Mouse (Mus musculus) intestine, embryonic 15.5 days (tissue): Measurements from ENCODE around the gene Cldn34a. TPM values are rescaled to one million over a fixed set of nuclear protein-coding genes. Genes with fewer than 3 reads are reported as not detected.
"Not testable (repeated sequence)": the region's sequence is repeated elsewhere in the genome, so short reads cannot be mapped to it uniquely, and the experiment has no call there.

Source experiments
- ATAC-seq: fragments of 200-750 bp; cut with Nextera tagmentation; 2 replicates; pipeline ENCODE4 v1.8.0; 2017; ENCODE audit warnings: moderate TSS enrichment, moderate library complexity
- H3K27ac ChIP-seq: fragments of 300-500 bp; sonication (generic); 2 replicates; pipeline ENCODE4 v1.5.1; 2015; ENCODE audit warnings: mild to moderate bottlenecking, inconsistent platforms
- H3K27me3 ChIP-seq: fragments of 300-500 bp; sonication (generic); replicated peaks from 2 replicates; pipeline ENCODE4 v1.6.1; 2015; ENCODE audit warnings: inconsistent platforms
- H3K36me3 ChIP-seq: fragments of 300-500 bp; sonication (generic); 2 replicates; pipeline ENCODE4 v1.6.1; 2015; ENCODE audit warnings: inconsistent platforms
- H3K4me1 ChIP-seq: fragments of 300-500 bp; sonication (generic); replicated peaks from 2 replicates; pipeline ENCODE4 v1.6.1; 2015; ENCODE audit warnings: inconsistent platforms
- H3K4me2 ChIP-seq: fragments of 300-500 bp; sonication (generic); replicated peaks from 2 replicates; pipeline ENCODE4 v1.6.1; 2015; ENCODE audit warnings: mild to moderate bottlenecking, inconsistent platforms
- H3K4me3 ChIP-seq: fragments of 300-500 bp; sonication (generic); replicated peaks from 2 replicates; pipeline ENCODE4 v1.5.1; 2015; ENCODE audit warnings: inconsistent platforms
- H3K9ac ChIP-seq: fragments of 300-500 bp; sonication (generic); 2 replicates; pipeline ENCODE4 v1.6.1; 2015; ENCODE audit warnings: inconsistent platforms
- H3K9me3 ChIP-seq: fragments of 300-500 bp; sonication (generic); 2 replicates; pipeline ENCODE4 v1.6.1; 2016; ENCODE audit warnings: inconsistent platforms
- WGBS: fragments of 180-500 bp; shearing (Covaris S2); methylation state at CpG from one replicate; pipeline ENCODE4 v1.1.7; 2015; 5-methylcytosine and 5-hydroxymethylcytosine counted together
- polyA plus RNA-seq: library from polyadenylated mRNA; unstranded; fragments of >200 nt; fragmentation: Nextera tagmentation; extraction: Ambion mirVana; gene quantifications from 2 replicates; pipeline ENCODE4 v1.2.1, GENCODE M21; 2015

Gene Cldn34a
- polyA plus RNA-seq: not detected in 2 replicates

GRCm38 (mm10) chrX:152563034-152563433 lies at the start of gene Cldn34a:
Cldn34a (plus strand) TSS chrX:152563334.
- no peak within 1 kb of the TSS for H3K27ac ChIP-seq
- H3K36me3 ChIP-seq: no peaks in the 10 kb centered on the region
- no peak for ATAC-seq
- no peak within 1 kb of the TSS for H3K4me2 ChIP-seq
- H3K9me3 ChIP-seq: no peaks in the 10 kb centered on the region
- 79% methylated on average over 2 of the region's 2 CpGs for WGBS
- H3K4me3 ChIP-seq: no peak within 1 kb of the TSS
- H3K4me1 ChIP-seq: no peaks in the 10 kb centered on the region
- H3K9ac ChIP-seq: no peak within 1 kb of the TSS
- 0 out of 2 replicates have a peak, but pooled peaks cover 2% of the 10 kb centered on the region for H3K27me3 ChIP-seq

GRCm38 (mm10) chrX:152518611-152519010 lies 44.5 kb upstream of the Cldn34a start:
- not testable (repeated sequence) for H3K9me3 ChIP-seq, H3K4me1 ChIP-seq, ATAC-seq, H3K4me2 ChIP-seq, H3K36me3 ChIP-seq, H3K9ac ChIP-seq, H3K27ac ChIP-seq, H3K27me3 ChIP-seq, H3K4me3 ChIP-seq
- WGBS: 83% methylated on average over 2 of the region's 2 CpGs

GRCm38 (mm10) chrX:152545736-152546135 lies 17.4 kb upstream of the Cldn34a start:
- H3K27ac ChIP-seq: no peak overlapping the region
- H3K4me2 ChIP-seq: no peak overlapping the region
- 69% methylated on average over 1 of the region's 1 CpGs for WGBS
- no peak overlapping the region for H3K9ac ChIP-seq
- H3K9me3 ChIP-seq: no peaks in the 10 kb centered on the region
- H3K27me3 ChIP-seq: no peaks in the 10 kb centered on the region
- H3K4me3 ChIP-seq: no peak overlapping the region
- no peaks in the 10 kb centered on the region for H3K36me3 ChIP-seq
- no peaks in the 10 kb centered on the region for H3K4me1 ChIP-seq
- 0 out of 2 replicates have a peak, but pooled peaks have one; percentile 17 for ATAC-seq

GRCm38 (mm10) chrX:152548180-152548579 lies 15.0 kb upstream of the Cldn34a start:
- Histone ChIP-seq H3K27me3 (no peaks in the 10 kb centered on the region), H3K4me2 (no peak overlapping the region)

GRCm38 (mm10) chrX:152557446-152557845 lies 5.7 kb upstream of the Cldn34a start:
- H3K27me3 ChIP-seq: no peaks in the 10 kb centered on the region
- no peak for ATAC-seq
- H3K9me3 ChIP-seq: no peaks in the 10 kb centered on the region
- H3K4me3 ChIP-seq: no peak overlapping the region
- no peak overlapping the region for H3K9ac ChIP-seq
- H3K27ac ChIP-seq: no peak overlapping the region
- 66% methylated on average over 6 of the region's 6 CpGs for WGBS
- H3K4me1 ChIP-seq: no peaks in the 10 kb centered on the region
- H3K4me2 ChIP-seq: no peak overlapping the region
- H3K36me3 ChIP-seq: no peaks in the 10 kb centered on the region

More at GRCm38 (mm10) chrX:152548180-152548579, 15.0 kb upstream of the Cldn34a start:
- H3K36me3 ChIP-seq: no peaks in the 10 kb centered on the region
- WGBS: 71% methylated on average over 1 of the region's 1 CpGs
- no peak overlapping the region for H3K27ac ChIP-seq
- H3K9me3 ChIP-seq: no peaks in the 10 kb centered on the region
- ATAC-seq: no peak
- H3K9ac ChIP-seq: no peak overlapping the region
- H3K4me3 ChIP-seq: no peak overlapping the region
- no peaks in the 10 kb centered on the region for H3K4me1 ChIP-seq

Other genes starting within 250 kb of the Cldn34a start
- 12.9 and 14.4 TPM in 2 replicates for gene Kantr, start 235.8 kb upstream of the Cldn34a start, polyA plus RNA-seq
- 23.4 and 24.2 TPM in 2 replicates for gene Tspyl2, start 220.9 kb upstream of the Cldn34a start, polyA plus RNA-seq
- 2.1 TPM in 2 replicates for gene Gpr173, start 194.6 kb upstream of the Cldn34a start, polyA plus RNA-seq
- 5.6 TPM in 2 replicates for gene Shroom2, start 206.1 kb downstream of the Cldn34a start, polyA plus RNA-seq
- 0.18 and 0.24 TPM in 2 replicates for gene Gpr143, start 218.6 kb downstream of the Cldn34a start, polyA plus RNA-seq